Mouse (Mus musculus) hindbrain, embryonic 13.5 days (tissue): ENCODE data around the gene Deaf1. TPM values are rescaled to one million over a fixed set of nuclear protein-coding genes. Genes with fewer than 3 reads are reported as not detected.

Source experiments
- ATAC-seq: fragments of 200-750 bp; cut with Nextera tagmentation; 2 replicates; pipeline ENCODE4 v1.8.0; 2017; ENCODE audit warnings: moderate TSS enrichment; ENCODE audit not compliant: low FRiP score
- H3K27ac ChIP-seq: fragments of 300-500 bp; sonication (generic); 2 replicates; pipeline ENCODE4 v1.5.1; 2015; ENCODE audit warnings: inconsistent platforms, mild to moderate bottlenecking, moderate library complexity
- H3K27me3 ChIP-seq: fragments of 300-500 bp; sonication (generic); 2 replicates; pipeline ENCODE4 v1.6.1; 2015; ENCODE audit warnings: mild to moderate bottlenecking, inconsistent platforms
- H3K36me3 ChIP-seq: fragments of 300-500 bp; sonication (generic); 2 replicates; pipeline ENCODE4 v1.6.1; 2015; ENCODE audit warnings: mild to moderate bottlenecking, inconsistent platforms
- H3K4me1 ChIP-seq: fragments of 300-500 bp; sonication (generic); replicated peaks from 2 replicates; pipeline ENCODE4 v1.6.1; 2015; ENCODE audit warnings: inconsistent platforms
- H3K4me2 ChIP-seq: fragments of 300-500 bp; sonication (generic); 2 replicates; pipeline ENCODE4 v1.6.1; 2015; ENCODE audit warnings: inconsistent platforms, mild to moderate bottlenecking, moderate library complexity
- H3K4me3 ChIP-seq: fragments of 300-500 bp; sonication (generic); 2 replicates; pipeline ENCODE4 v1.5.1; 2015; ENCODE audit warnings: mild to moderate bottlenecking, inconsistent platforms
- H3K9ac ChIP-seq: fragments of 300-500 bp; sonication (generic); 2 replicates; pipeline ENCODE4 v1.6.1; 2015; ENCODE audit warnings: mild to moderate bottlenecking, inconsistent platforms
- H3K9me3 ChIP-seq: fragments of 300-500 bp; sonication (generic); 2 replicates; pipeline ENCODE4 v1.6.1; 2016; ENCODE audit warnings: inconsistent platforms
- WGBS: fragments of 180-500 bp; shearing (Covaris S2); methylation state at CpG from one replicate; pipeline ENCODE4 v1.1.7; 2015; 5-methylcytosine and 5-hydroxymethylcytosine counted together
- polyA plus RNA-seq: library from polyadenylated mRNA; unstranded; fragments of >200 nt; fragmentation: Nextera tagmentation; extraction: Ambion mirVana; gene quantifications from 2 replicates; pipeline ENCODE4 v1.2.1, GENCODE M21; 2015

Deaf1 gene
- polyA plus RNA-seq, 1 experiment from 2014 or later: 138 TPM

DNA sequence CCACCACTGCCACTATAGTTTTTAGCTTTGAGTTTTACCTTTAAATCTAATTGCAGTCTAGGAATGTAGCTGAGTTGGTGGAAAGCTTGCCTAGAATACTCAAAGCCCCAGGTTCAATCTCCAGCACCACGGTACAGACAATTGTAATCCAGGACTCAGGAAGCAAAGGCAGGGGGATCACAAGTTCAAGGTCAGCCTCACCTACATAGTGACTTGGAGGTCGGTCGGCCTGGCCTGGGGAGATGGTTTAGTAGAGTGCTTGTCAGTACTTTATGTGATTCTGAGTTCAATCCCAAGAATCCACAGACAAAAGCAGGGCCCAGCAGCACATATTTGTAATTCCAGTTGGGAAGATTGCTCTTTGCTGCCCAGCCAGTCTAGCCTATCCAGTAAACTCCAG lies 39.4 kb downstream of the Deaf1 start:
- Histone ChIP-seq H3K4me1 (peaks cover 17% of the 10 kb centered on the region), H3K27me3 (peaks cover 42% of the 10 kb centered on the region), H3K9me3 (no peaks in the 10 kb centered on the region), H3K9ac (no peak overlapping the region), H3K27ac (no peak overlapping the region), H3K4me3 (no peak overlapping the region), H3K4me2 (no peak overlapping the region), H3K36me3 (no peaks in the 10 kb centered on the region)
- 87% methylated on average over 3 of the region's 3 CpGs for WGBS
- ATAC-seq: no peak

DNA sequence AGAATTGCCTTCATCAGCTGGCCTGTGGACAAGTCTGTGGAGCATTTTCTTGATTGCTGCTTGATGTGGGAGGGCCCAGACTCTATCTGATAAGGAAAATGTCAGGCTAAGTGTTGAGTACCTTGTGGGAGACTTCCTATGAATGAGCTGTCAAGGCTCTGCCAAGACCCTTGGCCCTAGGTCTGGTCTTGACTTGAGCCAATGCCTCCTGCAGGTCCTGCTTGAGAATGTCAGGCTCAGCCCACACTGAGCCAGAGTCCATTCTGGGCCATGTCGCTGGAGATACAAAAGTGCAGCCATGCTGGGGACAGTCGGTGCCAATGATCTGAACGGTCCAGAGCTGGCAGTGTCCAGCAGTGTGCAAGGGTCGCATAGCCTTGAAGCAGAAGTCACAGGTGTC lies 44.7 kb downstream of the Deaf1 start:
- 84% methylated on average over 4 of the region's 4 CpGs for WGBS
- Histone ChIP-seq H3K4me2 (no peak overlapping the region), H3K27ac (no peak overlapping the region), H3K9me3 (no peaks in the 10 kb centered on the region), H3K27me3 (peaks cover 25% of the 10 kb centered on the region), H3K9ac (no peak overlapping the region), H3K4me3 (no peak overlapping the region), H3K36me3 (no peaks in the 10 kb centered on the region), H3K4me1 (peaks cover 13% of the 10 kb centered on the region)
- no peak for ATAC-seq

DNA sequence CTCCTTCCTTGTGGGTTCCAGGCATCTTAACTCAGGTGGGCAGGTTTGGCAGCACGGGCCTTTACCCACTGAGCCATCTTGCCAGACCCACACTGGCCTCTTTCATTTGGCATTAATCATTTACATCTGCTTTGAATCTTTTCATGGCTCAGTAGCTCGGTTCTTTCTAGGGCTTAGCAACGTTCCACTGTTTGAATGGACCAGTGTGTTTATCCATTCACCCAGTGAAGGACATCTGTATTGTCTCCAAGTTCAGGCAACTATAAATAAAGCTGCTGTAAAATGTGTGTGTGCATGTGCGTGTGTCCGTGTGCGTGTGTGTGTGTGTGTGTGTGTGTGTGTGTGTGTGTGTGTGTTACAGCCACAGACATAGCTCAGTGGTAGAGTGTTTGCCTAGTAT lies 46.0 kb downstream of the Deaf1 start:
- no peak overlapping the region for H3K4me3 ChIP-seq
- H3K27ac ChIP-seq: no peak overlapping the region
- ATAC-seq: no peak
- H3K36me3 ChIP-seq: no peaks in the 10 kb centered on the region
- H3K4me2 ChIP-seq: no peak overlapping the region
- peaks cover 29% of the 10 kb centered on the region for H3K27me3 ChIP-seq
- no peak overlapping the region for H3K9ac ChIP-seq
- H3K4me1 ChIP-seq: peaks cover 13% of the 10 kb centered on the region
- H3K9me3 ChIP-seq: no peaks in the 10 kb centered on the region
- 40% methylated on average over 6 of the region's 6 CpGs for WGBS

DNA sequence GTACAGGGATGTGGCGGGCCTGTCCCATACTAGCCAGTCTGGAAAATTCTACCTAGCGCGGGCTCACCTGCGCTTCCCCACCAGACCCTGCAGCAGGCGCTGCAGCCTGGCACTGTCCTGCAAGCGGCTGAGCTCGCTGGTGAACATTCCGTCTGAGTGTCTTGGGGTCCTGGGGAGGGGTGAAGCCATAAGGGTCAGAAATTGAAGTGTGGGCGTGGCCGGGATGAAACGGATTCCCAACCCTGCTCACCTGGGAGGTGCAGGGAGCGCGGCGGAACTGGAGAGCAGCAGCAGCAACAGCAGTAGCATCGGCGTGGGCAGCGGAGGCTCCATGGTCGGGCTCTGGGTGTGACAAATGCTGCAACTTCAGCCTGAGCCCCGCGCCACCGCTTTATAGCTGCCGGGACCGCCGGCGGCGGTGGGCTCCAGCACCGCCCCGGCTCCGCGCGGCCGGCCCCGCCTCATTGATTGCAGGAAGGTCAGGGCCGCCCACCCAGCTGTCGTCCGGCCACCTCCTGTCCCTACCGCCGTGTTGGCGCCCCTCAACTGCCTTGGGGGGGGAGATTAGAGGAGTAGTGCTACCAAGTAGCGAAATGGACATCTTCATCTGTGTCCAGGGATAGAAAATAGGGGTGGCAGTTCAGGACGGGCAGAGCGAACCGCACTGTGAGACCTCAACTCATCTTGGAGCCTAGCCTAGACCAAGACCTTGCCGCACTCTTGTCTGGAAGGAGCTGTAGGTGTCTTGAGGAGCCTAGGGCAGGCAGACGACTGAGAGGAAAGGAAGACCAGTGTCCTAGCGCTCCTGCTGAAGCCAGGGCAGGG lies 48.5 kb downstream of the Deaf1 start, which contains the start of gene Sct:
TSS of gene Sct (minus strand) at position 368 of the 825 bp plus-strand sequence.
- H3K9me3 ChIP-seq: no peaks in the 10 kb centered on the region
- peak; percentile 80 for ATAC-seq
- H3K4me3 ChIP-seq: peak within 1 kb of the TSS; percentile 48
- H3K4me2 ChIP-seq: peak within 1 kb of the TSS; percentile 94
- no peaks in the 10 kb centered on the region for H3K36me3 ChIP-seq
- H3K27ac ChIP-seq: no peak within 1 kb of the TSS
- peak within 1 kb of the TSS; percentile 75 for H3K9ac ChIP-seq
- WGBS: 2% methylated on average over 41 of the region's 46 CpGs
- peaks cover 24% of the 10 kb centered on the region for H3K27me3 ChIP-seq
- peaks cover 13% of the 10 kb centered on the region for H3K4me1 ChIP-seq

DNA sequence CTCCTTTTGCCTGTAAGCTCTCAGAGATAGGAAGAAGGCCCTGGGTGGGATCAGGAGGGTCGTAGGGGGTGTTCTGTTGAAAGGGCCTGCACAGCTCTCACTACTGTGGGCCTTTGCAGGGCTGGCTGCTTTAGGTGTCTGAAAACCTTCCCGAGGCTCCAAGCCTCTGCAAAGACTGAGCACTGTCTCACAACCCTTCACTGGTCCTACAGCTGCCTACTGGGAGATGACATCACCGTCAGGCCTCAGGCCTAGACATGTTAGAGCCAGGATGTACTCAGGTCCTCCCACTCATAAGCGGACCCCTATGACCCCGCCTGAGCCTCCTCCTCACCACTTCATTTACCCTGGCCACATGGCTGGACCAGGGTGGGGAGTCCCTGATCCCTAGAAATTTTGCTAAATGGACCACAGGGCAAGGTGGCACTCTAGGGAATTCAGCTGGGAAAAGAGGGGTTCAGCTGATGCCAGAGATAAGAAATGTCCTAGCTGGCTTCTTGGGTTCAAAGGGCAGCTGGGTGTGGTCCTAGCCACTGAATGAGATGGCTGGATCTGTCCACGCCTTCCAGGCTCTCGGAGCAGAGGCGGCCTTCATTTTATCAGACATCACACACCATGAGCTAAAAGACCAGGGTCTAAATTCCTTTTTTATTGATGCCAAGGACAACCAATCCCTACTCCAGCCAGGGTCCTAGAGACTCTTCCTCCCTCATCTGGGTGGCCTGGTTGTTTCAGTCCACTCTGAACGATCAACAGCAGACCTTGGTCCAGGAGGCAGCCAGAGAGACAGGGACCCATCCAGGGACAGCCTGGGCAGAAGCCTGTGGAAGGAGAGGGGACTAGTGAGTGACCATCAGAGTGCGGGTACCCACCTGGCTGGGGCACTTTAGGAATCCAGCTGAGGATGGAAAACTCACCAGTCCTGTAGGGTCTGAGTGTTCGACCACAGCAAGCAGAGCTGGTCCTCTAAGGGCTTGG lies 49.5 kb downstream of the Deaf1 start:
- 80% methylated on average over 11 of the region's 11 CpGs for WGBS
- Histone ChIP-seq H3K4me2 (peak overlapping the region; percentile 94; the same call in 1 of the 2 replicates), H3K27me3 (peaks cover 24% of the 10 kb centered on the region), H3K36me3 (no peaks in the 10 kb centered on the region), H3K4me3 (peak overlapping the region; percentile 48), H3K9ac (no peak overlapping the region), H3K27ac (no peak overlapping the region), H3K9me3 (no peaks in the 10 kb centered on the region), H3K4me1 (peaks cover 13% of the 10 kb centered on the region)
- ATAC-seq: peak; percentile 33; the same call in 1 of the 2 replicates

DNA sequence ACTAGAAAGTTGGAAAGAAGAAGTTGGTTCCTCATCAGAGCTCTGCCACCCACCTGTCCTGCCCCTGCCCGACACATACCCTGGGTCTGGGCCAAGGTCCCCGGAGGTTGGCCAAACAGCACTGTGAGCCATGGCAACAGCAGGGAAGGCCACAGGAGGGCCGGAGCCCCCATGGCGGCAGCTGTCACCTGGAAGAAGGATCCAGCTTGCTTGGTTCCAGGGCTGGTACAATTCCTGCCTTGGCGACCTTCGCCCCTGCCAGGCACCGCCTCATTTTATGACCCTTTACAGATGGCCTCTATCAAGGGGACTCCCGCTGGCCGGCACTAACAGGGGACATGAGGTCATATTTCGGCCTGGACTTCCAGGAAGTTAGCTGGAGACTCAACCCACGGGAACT lies 50.9 kb downstream of the Deaf1 start, which contains the start of gene Cdhr5:
TSS of gene Cdhr5 (minus strand) at position 241 of the 400 bp plus-strand sequence.
- Histone ChIP-seq H3K9me3 (no peaks in the 10 kb centered on the region), H3K36me3 (no peaks in the 10 kb centered on the region), H3K4me1 (peaks cover 13% of the 10 kb centered on the region), H3K27ac (no peak within 1 kb of the TSS), H3K9ac (no peak within 1 kb of the TSS), H3K27me3 (peaks cover 24% of the 10 kb centered on the region), H3K4me3 (no peak within 1 kb of the TSS), H3K4me2 (no peak within 1 kb of the TSS)
- 62% methylated on average over 11 of the region's 11 CpGs for WGBS
- no peak for ATAC-seq

DNA sequence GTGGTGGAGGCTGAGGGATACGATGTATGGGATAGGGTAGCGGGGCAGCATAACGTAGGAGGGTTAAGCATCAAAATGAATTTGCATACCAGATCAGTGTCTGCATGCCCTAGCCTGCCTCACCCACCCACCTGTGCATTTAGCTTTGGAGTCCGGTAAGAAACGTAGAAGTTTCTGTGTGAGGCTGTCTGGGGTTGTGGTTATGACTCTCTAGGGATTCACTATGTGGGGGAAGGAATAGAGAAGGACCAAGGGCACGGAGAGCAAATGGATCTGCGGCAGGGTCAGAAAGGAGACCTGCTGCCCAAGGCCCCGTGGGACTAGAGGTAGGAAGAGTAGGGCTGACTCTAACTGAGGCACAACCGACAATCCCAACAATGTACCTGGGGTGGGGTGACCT lies 52.1 kb downstream of the Deaf1 start:
- H3K27ac ChIP-seq: no peak overlapping the region
- WGBS: 86% methylated on average over 9 of the region's 9 CpGs
- H3K4me3 ChIP-seq: no peak overlapping the region
- no peak overlapping the region for H3K9ac ChIP-seq
- H3K4me2 ChIP-seq: no peak overlapping the region
- H3K4me1 ChIP-seq: peaks cover 10% of the 10 kb centered on the region
- H3K36me3 ChIP-seq: no peaks in the 10 kb centered on the region
- H3K27me3 ChIP-seq: peaks cover 21% of the 10 kb centered on the region
- ATAC-seq: no peak
- no peaks in the 10 kb centered on the region for H3K9me3 ChIP-seq

DNA sequence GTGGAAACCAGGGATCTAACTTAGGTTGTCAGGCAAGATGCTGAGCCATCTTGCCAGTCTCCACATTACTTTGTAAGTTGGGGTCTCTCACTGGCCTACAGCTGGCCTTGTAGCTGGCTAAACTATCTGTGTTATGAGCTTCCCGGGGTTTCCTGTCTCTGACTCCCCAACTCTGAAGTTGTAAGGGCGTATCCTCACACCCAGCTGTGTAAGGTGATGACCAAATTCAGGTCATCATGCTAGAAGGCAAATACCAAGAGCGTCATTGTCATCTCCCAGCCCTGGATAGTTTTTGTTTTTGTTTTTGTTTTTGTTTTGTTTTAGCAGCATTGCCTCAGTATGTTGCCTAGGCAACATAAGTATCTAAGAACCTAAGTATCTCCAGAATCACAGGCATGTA lies 56.9 kb downstream of the Deaf1 start:
- WGBS: 88% methylated on average over 3 of the region's 3 CpGs
- H3K4me1 ChIP-seq: peaks cover 9% of the 10 kb centered on the region
- no peaks in the 10 kb centered on the region for H3K9me3 ChIP-seq
- no peak overlapping the region for H3K4me3 ChIP-seq
- no peak overlapping the region for H3K4me2 ChIP-seq
- no peaks in the 10 kb centered on the region for H3K36me3 ChIP-seq
- no peaks in the 10 kb centered on the region for H3K27me3 ChIP-seq
- no peak for ATAC-seq
- no peak overlapping the region for H3K27ac ChIP-seq
- no peak overlapping the region for H3K9ac ChIP-seq

DNA sequence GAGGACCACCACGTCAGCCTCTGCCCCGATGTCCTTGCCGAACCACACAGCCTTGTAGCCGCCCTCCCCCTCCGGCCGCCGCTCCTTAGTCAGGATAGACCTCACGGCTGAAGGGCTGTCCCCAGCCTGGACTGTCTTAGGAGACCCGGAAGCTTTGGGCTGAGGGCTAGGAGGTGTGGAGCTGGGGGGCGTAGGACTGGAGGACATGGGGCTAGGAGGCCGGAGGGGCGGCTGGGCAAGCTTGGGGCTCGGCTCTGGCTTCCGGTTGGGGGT lies 58.3 kb downstream of the Deaf1 start:
- Histone ChIP-seq H3K27me3 (no peaks in the 10 kb centered on the region), H3K9me3 (no peaks in the 10 kb centered on the region), H3K36me3 (peaks cover 3% of the 10 kb centered on the region; the same call in 1 of the 2 replicates), H3K4me1 (peaks cover 16% of the 10 kb centered on the region), H3K4me3 (no peak overlapping the region), H3K9ac (no peak overlapping the region), H3K27ac (no peak overlapping the region), H3K4me2 (no peak overlapping the region)
- 82% methylated on average over 14 of the region's 14 CpGs for WGBS
- no peak for ATAC-seq

DNA sequence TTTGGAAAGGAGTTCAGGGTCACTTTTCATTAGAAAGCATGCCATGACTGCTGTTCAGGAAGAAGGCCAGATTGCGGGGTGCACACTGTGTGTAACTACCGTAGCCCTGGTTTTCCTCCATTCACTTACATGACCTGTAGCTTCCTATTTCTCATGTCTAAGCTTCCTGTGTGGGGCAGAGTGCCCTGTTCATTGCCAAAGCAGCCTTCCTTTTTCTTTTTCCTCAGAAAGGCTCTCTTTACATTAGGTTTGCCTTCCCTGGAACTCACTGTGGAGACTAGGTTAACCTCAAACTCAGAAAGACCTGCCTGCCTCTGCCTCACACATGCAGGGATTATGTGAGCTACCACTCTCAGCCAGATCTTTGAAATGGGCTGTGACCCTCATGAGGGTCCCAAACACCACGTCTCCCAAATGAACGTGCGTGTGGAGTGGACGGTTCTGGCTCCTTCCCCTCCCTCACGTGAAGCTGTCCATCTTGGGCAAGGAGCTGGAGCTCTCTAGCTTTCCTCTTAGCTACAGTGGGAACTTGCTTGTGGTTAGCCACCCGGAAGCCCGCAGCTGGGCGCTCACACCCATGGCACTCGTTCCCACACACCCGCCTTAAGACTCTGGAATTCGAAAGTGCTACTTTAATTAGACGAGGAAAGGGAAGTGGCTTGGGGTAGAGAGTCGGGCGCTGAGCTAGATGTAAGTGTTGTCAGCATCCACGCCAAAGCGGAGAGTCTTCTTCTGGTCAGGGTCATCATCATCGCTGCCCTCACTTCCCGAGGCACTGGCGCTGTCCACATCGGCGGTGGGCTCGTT lies 58.8 kb downstream of the Deaf1 start:
- H3K9me3 ChIP-seq: no peaks in the 10 kb centered on the region
- peaks cover 16% of the 10 kb centered on the region for H3K4me1 ChIP-seq
- H3K4me3 ChIP-seq: no peak overlapping the region
- no peaks in the 10 kb centered on the region for H3K27me3 ChIP-seq
- no peak overlapping the region for H3K4me2 ChIP-seq
- 82% methylated on average over 24 of the region's 24 CpGs for WGBS
- no peak overlapping the region for H3K27ac ChIP-seq
- H3K36me3 ChIP-seq: peaks cover 9% of the 10 kb centered on the region
- H3K9ac ChIP-seq: no peak overlapping the region
- ATAC-seq: no peak

DNA sequence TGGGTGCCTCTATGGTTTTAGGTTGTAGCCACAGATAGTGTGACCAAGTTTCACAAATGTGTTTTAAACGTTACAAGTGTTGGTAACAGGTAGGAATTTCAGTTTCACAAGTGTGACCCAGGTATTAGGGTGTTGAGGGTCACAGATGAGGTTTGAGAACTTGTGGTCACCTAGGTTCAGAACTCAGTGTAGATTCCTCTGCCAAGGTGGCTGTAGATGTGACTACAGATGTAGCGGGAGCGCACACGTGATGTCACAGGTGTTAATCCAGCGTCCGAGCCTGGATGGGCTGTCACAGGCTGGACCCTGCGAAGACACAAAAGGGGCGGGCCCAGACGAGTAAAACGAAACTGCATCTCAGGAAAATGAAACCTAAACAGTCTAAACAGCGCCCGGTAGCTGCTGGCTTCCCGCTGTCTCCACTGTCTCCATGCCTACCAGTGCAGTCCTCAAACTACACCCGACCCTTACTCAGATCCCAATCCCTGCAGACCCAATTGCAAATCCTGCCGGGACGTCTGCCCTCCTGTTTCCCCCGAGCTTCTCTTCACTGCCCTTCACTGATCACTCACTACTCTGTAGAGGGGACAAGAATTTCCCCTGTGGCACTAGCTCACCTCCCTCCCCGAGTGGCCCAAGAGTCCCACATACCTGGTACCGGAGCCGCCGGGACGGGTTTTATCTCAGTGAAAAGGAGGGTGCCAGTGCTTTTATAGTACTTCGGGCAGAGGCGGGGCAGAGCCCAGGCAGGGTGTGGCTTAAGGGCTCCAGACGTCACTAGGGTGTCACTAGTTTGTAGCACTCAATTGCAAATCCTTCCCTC lies 61.5 kb downstream of the Deaf1 start, which contains the start of gene Irf7:
TSS of gene Irf7 (minus strand) at position 743 of the 823 bp plus-strand sequence.
- Histone ChIP-seq H3K9me3 (no peaks in the 10 kb centered on the region), H3K4me1 (peaks cover 16% of the 10 kb centered on the region), H3K27ac (no peak within 1 kb of the TSS), H3K36me3 (peaks cover 36% of the 10 kb centered on the region), H3K4me3 (peak within 1 kb of the TSS; percentile 23), H3K4me2 (peak within 1 kb of the TSS; percentile 50), H3K9ac (peak within 1 kb of the TSS; percentile 47), H3K27me3 (no peaks in the 10 kb centered on the region)
- ATAC-seq: peak; percentile 43; the same call in 1 of the 2 replicates
- 16% methylated on average over 25 of the region's 25 CpGs for WGBS
